Mouse (Mus musculus): ENCODE measurements at regions not wholly inside any gene's neighbourhood (a gene's known extent, or its start where the extent isn't known, plus 50 kb on each side); places are given as distances from the start of the nearest gene placed in this dataset.
A peak's percentile ranks its signal among the peaks of the same experiment; 100 is the strongest.

- WGBS: 65% methylated on average over 2 of the region's 2 CpGs
- peaks cover 0 to 4% of the 10 kb centered on the region in 2 experiments; a peak in 1 of 4 replicates for H3K4me1 ChIP-seq (ENCODE audit: control insufficient read depth in 2 of 2, insufficient read depth in 2 of 2, low read length in 2 of 2)
- H3K27ac ChIP-seq (replicated peaks in 1 of 2; ENCODE audit: control insufficient read depth in 1 of 2, insufficient read depth in 1 of 2, low read depth in 2 of 2, low read length in 2 of 2): no peak overlapping the region
- H3K9ac ChIP-seq (ENCODE audit: low read length): no peak overlapping the region
- no peaks in the 10 kb centered on the region for H3K27me3 ChIP-seq (ENCODE audit: control insufficient read depth, insufficient read depth, low read length)
- no peaks in the 10 kb centered on the region for H3K36me3 ChIP-seq (ENCODE audit: control insufficient read depth, insufficient read depth, low read length)
- H3K9me3 ChIP-seq (ENCODE audit: control insufficient read depth, low read length): no peaks in the 10 kb centered on the region
- H3K4me2 ChIP-seq (ENCODE audit: low read length): no peak overlapping the region
- no peak overlapping the region for H3K4me3 ChIP-seq (ENCODE audit: control insufficient read depth in 1 of 2, insufficient read depth in 1 of 2, low read depth in 1 of 2, low read length in 2 of 2)
- ATAC-seq (ENCODE audit: insufficient number of reproducible peaks, insufficient read depth, low FRiP score, low read depth): no peak
These were observed 164.2 kb upstream of the Ell2 start for GRCm38 (mm10) chr13:75542253-75542945.

- H3K27ac ChIP-seq (replicated peaks in 1 of 2; ENCODE audit: control insufficient read depth in 1 of 2, insufficient read depth in 1 of 2, low read depth in 2 of 2, low read length in 2 of 2): no peak overlapping the region
- no peak for ATAC-seq (ENCODE audit: insufficient number of reproducible peaks, insufficient read depth, low FRiP score, low read depth)
These were observed 163.6 kb upstream of the Ell2 start for GRCm38 (mm10) chr13:75542946-75543327.

GRCm38 (mm10) chr13:75543595-75543994 lies 163.0 kb upstream of the Ell2 start:
- ATAC-seq (ENCODE audit: insufficient number of reproducible peaks, insufficient read depth, low FRiP score, low read depth): no peak

More at GRCm38 (mm10) chr13:75542946-75543327, 163.6 kb upstream of the Ell2 start:
- H3K9me3 ChIP-seq (ENCODE audit: control insufficient read depth, low read length): no peaks in the 10 kb centered on the region
- no peak overlapping the region for H3K4me2 ChIP-seq (ENCODE audit: low read length)
- H3K36me3 ChIP-seq (ENCODE audit: control insufficient read depth, insufficient read depth, low read length): no peaks in the 10 kb centered on the region
- no peak overlapping the region for H3K9ac ChIP-seq (ENCODE audit: low read length)
- H3K4me3 ChIP-seq (ENCODE audit: control insufficient read depth in 1 of 2, insufficient read depth in 1 of 2, low read depth in 1 of 2, low read length in 2 of 2): no peak overlapping the region
- H3K4me1 ChIP-seq (ENCODE audit: control insufficient read depth in 2 of 2, insufficient read depth in 2 of 2, low read length in 2 of 2): peaks cover 0 to 4% of the 10 kb centered on the region in 2 experiments; a peak in 1 of 4 replicates
- no peaks in the 10 kb centered on the region for H3K27me3 ChIP-seq (ENCODE audit: control insufficient read depth, insufficient read depth, low read length)

GRCm38 (mm10) chr13:75544728-75545127 lies 161.8 kb upstream of the Ell2 start:
- Histone ChIP-seq H3K9ac (ENCODE audit: low read length) (no peak overlapping the region), H3K27me3 (ENCODE audit: control insufficient read depth, insufficient read depth, low read length) (no peaks in the 10 kb centered on the region), H3K27ac (replicated peaks in 1 of 2; ENCODE audit: control insufficient read depth in 1 of 2, insufficient read depth in 1 of 2, low read depth in 2 of 2, low read length in 2 of 2) (no peak overlapping the region), H3K36me3 (ENCODE audit: control insufficient read depth, insufficient read depth, low read length) (no peaks in the 10 kb centered on the region), H3K4me1 (ENCODE audit: control insufficient read depth in 2 of 2, insufficient read depth in 2 of 2, low read length in 2 of 2) (peaks cover 0 to 4% of the 10 kb centered on the region in 2 experiments; a peak in 1 of 4 replicates), H3K4me2 (ENCODE audit: low read length) (no peak overlapping the region), H3K4me3 (ENCODE audit: control insufficient read depth in 1 of 2, insufficient read depth in 1 of 2, low read depth in 1 of 2, low read length in 2 of 2) (no peak overlapping the region), H3K9me3 (ENCODE audit: control insufficient read depth, low read length) (no peaks in the 10 kb centered on the region)
- ATAC-seq (ENCODE audit: insufficient number of reproducible peaks, insufficient read depth, low FRiP score, low read depth): no peak

More at GRCm38 (mm10) chr13:75543595-75543994, 163.0 kb upstream of the Ell2 start:
- H3K9ac ChIP-seq (ENCODE audit: low read length): no peak overlapping the region
- H3K9me3 ChIP-seq (ENCODE audit: control insufficient read depth, low read length): no peaks in the 10 kb centered on the region
- no peaks in the 10 kb centered on the region for H3K27me3 ChIP-seq (ENCODE audit: control insufficient read depth, insufficient read depth, low read length)
- no peaks in the 10 kb centered on the region for H3K36me3 ChIP-seq (ENCODE audit: control insufficient read depth, insufficient read depth, low read length)
- H3K27ac ChIP-seq (replicated peaks in 1 of 2; ENCODE audit: control insufficient read depth in 1 of 2, insufficient read depth in 1 of 2, low read depth in 2 of 2, low read length in 2 of 2): no peak overlapping the region
- H3K4me1 ChIP-seq (ENCODE audit: control insufficient read depth in 2 of 2, insufficient read depth in 2 of 2, low read length in 2 of 2): peaks cover 0 to 4% of the 10 kb centered on the region in 2 experiments; a peak in 1 of 4 replicates
- no peak overlapping the region for H3K4me2 ChIP-seq (ENCODE audit: low read length)
- no peak overlapping the region for H3K4me3 ChIP-seq (ENCODE audit: control insufficient read depth in 1 of 2, insufficient read depth in 1 of 2, low read depth in 1 of 2, low read length in 2 of 2)
- WGBS: 59% methylated on average over 3 of the region's 3 CpGs

GRCm38 (mm10) chr13:75547791-75548190 lies 158.8 kb upstream of the Ell2 start:
- H3K9me3 ChIP-seq (ENCODE audit: control insufficient read depth, low read length): no peaks in the 10 kb centered on the region
- no peaks in the 10 kb centered on the region for H3K4me1 ChIP-seq (ENCODE audit: control insufficient read depth in 2 of 2, insufficient read depth in 2 of 2, low read length in 2 of 2)
- H3K27me3 ChIP-seq (ENCODE audit: control insufficient read depth, insufficient read depth, low read length): no peaks in the 10 kb centered on the region
- ATAC-seq (ENCODE audit: insufficient number of reproducible peaks, insufficient read depth, low FRiP score, low read depth): no peak
- H3K9ac ChIP-seq (ENCODE audit: low read length): no peak overlapping the region
- 37% methylated on average over 3 of the region's 3 CpGs for WGBS
- H3K4me2 ChIP-seq (ENCODE audit: low read length): no peak overlapping the region
- H3K4me3 ChIP-seq (ENCODE audit: control insufficient read depth in 1 of 2, insufficient read depth in 1 of 2, low read depth in 1 of 2, low read length in 2 of 2): no peak overlapping the region
- no peaks in the 10 kb centered on the region for H3K36me3 ChIP-seq (ENCODE audit: control insufficient read depth, insufficient read depth, low read length)
- no peak overlapping the region for H3K27ac ChIP-seq (replicated peaks in 1 of 2; ENCODE audit: control insufficient read depth in 1 of 2, insufficient read depth in 1 of 2, low read depth in 2 of 2, low read length in 2 of 2)

GRCm38 (mm10) chr13:75578971-75579370 lies 127.6 kb upstream of the Ell2 start:
- no peak overlapping the region for H3K9ac ChIP-seq (ENCODE audit: low read length)
- 54% methylated on average over 1 of the region's 1 CpGs for WGBS
- no peak overlapping the region for H3K4me2 ChIP-seq (ENCODE audit: low read length)
- H3K27me3 ChIP-seq (ENCODE audit: control insufficient read depth, insufficient read depth, low read length): no peaks in the 10 kb centered on the region
- no peaks in the 10 kb centered on the region for H3K36me3 ChIP-seq (ENCODE audit: control insufficient read depth, insufficient read depth, low read length)
- peak overlapping the region in 1 of 2 experiments; percentile 19; a peak in 2 of 4 replicates for H3K27ac ChIP-seq (replicated peaks in 1 of 2; ENCODE audit: control insufficient read depth in 1 of 2, insufficient read depth in 1 of 2, low read depth in 2 of 2, low read length in 2 of 2)
- H3K4me1 ChIP-seq (ENCODE audit: control insufficient read depth in 2 of 2, insufficient read depth in 2 of 2, low read length in 2 of 2): 0 out of 4 replicates have a peak, but pooled peaks cover 0 to 5% of the 10 kb centered on the region in 2 experiments
- no peak for ATAC-seq (ENCODE audit: insufficient number of reproducible peaks, insufficient read depth, low FRiP score, low read depth)
- H3K4me3 ChIP-seq (ENCODE audit: control insufficient read depth in 1 of 2, insufficient read depth in 1 of 2, low read depth in 1 of 2, low read length in 2 of 2): no peak overlapping the region
- no peaks in the 10 kb centered on the region for H3K9me3 ChIP-seq (ENCODE audit: control insufficient read depth, low read length)

- no peak for ATAC-seq (ENCODE audit: insufficient number of reproducible peaks, insufficient read depth, low FRiP score, low read depth)
- no peaks in the 10 kb centered on the region for H3K36me3 ChIP-seq (ENCODE audit: control insufficient read depth, insufficient read depth, low read length)
- no peak overlapping the region for H3K9ac ChIP-seq (ENCODE audit: low read length)
- H3K27ac ChIP-seq (replicated peaks in 1 of 2; ENCODE audit: control insufficient read depth in 1 of 2, insufficient read depth in 1 of 2, low read depth in 2 of 2, low read length in 2 of 2): no peak overlapping the region
- WGBS: 56% methylated on average over 2 of the region's 2 CpGs
- H3K4me1 ChIP-seq (ENCODE audit: control insufficient read depth in 2 of 2, insufficient read depth in 2 of 2, low read length in 2 of 2): no peaks in the 10 kb centered on the region
- no peaks in the 10 kb centered on the region for H3K27me3 ChIP-seq (ENCODE audit: control insufficient read depth, insufficient read depth, low read length)
- no peak overlapping the region for H3K4me3 ChIP-seq (ENCODE audit: control insufficient read depth in 1 of 2, insufficient read depth in 1 of 2, low read depth in 1 of 2, low read length in 2 of 2)
- no peaks in the 10 kb centered on the region for H3K9me3 ChIP-seq (ENCODE audit: control insufficient read depth, low read length)
- no peak overlapping the region for H3K4me2 ChIP-seq (ENCODE audit: low read length)
These were observed 115.7 kb upstream of the Ell2 start for GRCm38 (mm10) chr13:75590836-75591235.

GRCm38 (mm10) chr13:75596856-75597255 lies 109.7 kb upstream of the Ell2 start:
- no peak overlapping the region for H3K27ac ChIP-seq (replicated peaks in 1 of 2; ENCODE audit: control insufficient read depth in 1 of 2, insufficient read depth in 1 of 2, low read depth in 2 of 2, low read length in 2 of 2)
- no peak overlapping the region for H3K4me3 ChIP-seq (ENCODE audit: control insufficient read depth in 1 of 2, insufficient read depth in 1 of 2, low read depth in 1 of 2, low read length in 2 of 2)
- 76% methylated on average over 2 of the region's 2 CpGs for WGBS
- no peaks in the 10 kb centered on the region for H3K4me1 ChIP-seq (ENCODE audit: control insufficient read depth in 2 of 2, insufficient read depth in 2 of 2, low read length in 2 of 2)
- no peaks in the 10 kb centered on the region for H3K27me3 ChIP-seq (ENCODE audit: control insufficient read depth, insufficient read depth, low read length)
- H3K9me3 ChIP-seq (ENCODE audit: control insufficient read depth, low read length): no peaks in the 10 kb centered on the region
- ATAC-seq (ENCODE audit: insufficient number of reproducible peaks, insufficient read depth, low FRiP score, low read depth): no peak
- no peak overlapping the region for H3K4me2 ChIP-seq (ENCODE audit: low read length)
- H3K9ac ChIP-seq (ENCODE audit: low read length): no peak overlapping the region
- no peaks in the 10 kb centered on the region for H3K36me3 ChIP-seq (ENCODE audit: control insufficient read depth, insufficient read depth, low read length)
